Mouse (Mus musculus) ES-E14 (cell line): ENCODE data around the gene Art4. TPM values are rescaled to one million over a fixed set of nuclear protein-coding genes. Genes with fewer than 3 reads are reported as not detected.

Source experiments
- DNase-seq: peaks from one replicate; pipeline ENCODE4 v3.0.0-alpha.2; 2013; ENCODE audit warnings: low read depth, low spot score
- H3K27ac ChIP-seq: 2 replicates; pipeline ENCODE4 v1.5.1; 2012; ENCODE audit warnings: low read depth, mild to moderate bottlenecking, low read length, moderate library complexity, mixed read lengths; ENCODE audit not compliant: poor library complexity, insufficient read depth, severe bottlenecking
- H3K36me3 ChIP-seq: 2 replicates; pipeline ENCODE4 v1.6.1; 2012; ENCODE audit warnings: mild to moderate bottlenecking, low read length, moderate library complexity, mixed read lengths; ENCODE audit not compliant: control insufficient read depth, poor library complexity, insufficient read depth, severe bottlenecking
- H3K4me1 ChIP-seq, 2 experiments: fragments of 150-350 bp in 1 of 2; sonication (generic) in 1 of 2; 2 replicates each; pipeline ENCODE4 v1.6.1; 2012; ENCODE audit warnings: low read length in 2 of 2, mild to moderate bottlenecking in 1 of 2, mixed read lengths in 1 of 2; ENCODE audit not compliant: control insufficient read depth in 2 of 2, insufficient read depth in 2 of 2, poor library complexity in 1 of 2
- H3K4me3 ChIP-seq, 2 experiments: fragments of 150-350 bp in 1 of 2; sonication (generic) in 1 of 2; 2 replicates each; pipeline ENCODE4 v1.5.1; 2012; ENCODE audit warnings: low read length in 2 of 2, low read depth in 1 of 2, mild to moderate bottlenecking in 1 of 2, mixed read lengths in 1 of 2; ENCODE audit not compliant: insufficient read depth in 1 of 2, poor library complexity in 1 of 2, severe bottlenecking in 1 of 2
- H3K9ac ChIP-seq: 2 replicates; pipeline ENCODE4 v1.6.1; 2012; ENCODE audit warnings: low read depth, mild to moderate bottlenecking, low read length, mixed read lengths; ENCODE audit not compliant: poor library complexity, insufficient read depth, severe bottlenecking
- H3K9me3 ChIP-seq: fragments of 150-350 bp; sonication (generic); 2 replicates; pipeline ENCODE4 v1.6.1; 2012; ENCODE audit warnings: low read depth, mild to moderate bottlenecking, low read length; ENCODE audit not compliant: control insufficient read depth, insufficient read depth
- CHD2 ChIP-seq: IDR thresholded peaks from 2 replicates; pipeline ENCODE4 v1.6.1; 2014; ENCODE audit warnings: mild to moderate bottlenecking, low read depth, low read length, inconsistent platforms
- HCFC1 ChIP-seq: IDR thresholded peaks from 2 replicates; pipeline ENCODE4 v1.6.1; 2012; ENCODE audit warnings: low read length, inconsistent platforms, borderline replicate concordance; ENCODE audit not compliant: insufficient read depth
- MAFK ChIP-seq: IDR thresholded peaks from 2 replicates; pipeline ENCODE4 v1.6.1; 2014; ENCODE audit warnings: mild to moderate bottlenecking, low read depth, low read length, inconsistent platforms; ENCODE audit not compliant: insufficient read depth
- ZC3H11A ChIP-seq: IDR thresholded peaks from 2 replicates; pipeline ENCODE4 v1.6.1; 2012; ENCODE audit warnings: low read depth, mild to moderate bottlenecking, inconsistent platforms, low read length, borderline replicate concordance
- ZNF384 ChIP-seq: IDR thresholded peaks from 2 replicates; pipeline ENCODE4 v1.6.1; 2012; ENCODE audit warnings: low read depth, low read length, inconsistent platforms
- in situ Hi-C, 2 experiments: fragments of 600-800 bp; cut with MboI; formaldehyde crosslinking; loops; one replicate each; pipeline ENCODE4 v1.15.1; 2025; ENCODE audit warnings: low sequenced_read_pairs in 2 of 2, inconsistent platforms in 1 of 2; ENCODE audit not compliant: unreplicated experiment in 2 of 2
- total RNA-seq: library from RNA; depleted of rRNA; stranded (reverse); fragments of 300-350 nt; gene quantifications from 2 replicates; pipeline ENCODE4 v1.2.3, GENCODE M21; 2012

Gene Art4
- total RNA-seq, 1 experiment: not detected

DNA sequence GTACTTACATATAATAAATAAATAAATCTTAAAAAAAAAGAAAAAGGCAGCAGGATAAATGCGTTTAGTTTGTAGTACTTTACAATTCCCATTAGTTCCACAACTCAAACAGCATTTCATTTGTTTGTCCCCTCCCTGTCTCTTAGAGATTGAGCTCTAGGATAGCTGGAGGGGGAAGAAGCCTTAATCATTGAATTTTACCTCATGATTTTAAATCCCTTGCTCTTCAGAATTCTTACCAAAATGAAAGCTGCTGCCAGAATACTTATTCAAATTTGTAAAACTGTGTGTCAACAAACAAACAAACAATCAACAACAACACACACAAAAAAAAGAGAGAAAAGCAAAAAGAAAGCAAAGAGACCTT lies 52.1 kb downstream of the Art4 start:
- in situ Hi-C loops: no loop called here
- TF ChIP-seq HCFC1 (no peak), MAFK (no peak), ZNF384 (no peak), CHD2 (no peak)
- H3K4me3 ChIP-seq: no peak overlapping the region
- H3K27ac ChIP-seq: no peak overlapping the region
- peaks cover 4 to 9% of the 10 kb centered on the region in 2 experiments; a peak in 2 of 4 replicates for H3K4me1 ChIP-seq
- no peak for DNase-seq
- peaks cover 6% of the 10 kb centered on the region; the same call in 1 of the 2 replicates for H3K36me3 ChIP-seq
- H3K9me3 ChIP-seq: no peaks in the 10 kb centered on the region
- no peak overlapping the region for H3K9ac ChIP-seq

DNA sequence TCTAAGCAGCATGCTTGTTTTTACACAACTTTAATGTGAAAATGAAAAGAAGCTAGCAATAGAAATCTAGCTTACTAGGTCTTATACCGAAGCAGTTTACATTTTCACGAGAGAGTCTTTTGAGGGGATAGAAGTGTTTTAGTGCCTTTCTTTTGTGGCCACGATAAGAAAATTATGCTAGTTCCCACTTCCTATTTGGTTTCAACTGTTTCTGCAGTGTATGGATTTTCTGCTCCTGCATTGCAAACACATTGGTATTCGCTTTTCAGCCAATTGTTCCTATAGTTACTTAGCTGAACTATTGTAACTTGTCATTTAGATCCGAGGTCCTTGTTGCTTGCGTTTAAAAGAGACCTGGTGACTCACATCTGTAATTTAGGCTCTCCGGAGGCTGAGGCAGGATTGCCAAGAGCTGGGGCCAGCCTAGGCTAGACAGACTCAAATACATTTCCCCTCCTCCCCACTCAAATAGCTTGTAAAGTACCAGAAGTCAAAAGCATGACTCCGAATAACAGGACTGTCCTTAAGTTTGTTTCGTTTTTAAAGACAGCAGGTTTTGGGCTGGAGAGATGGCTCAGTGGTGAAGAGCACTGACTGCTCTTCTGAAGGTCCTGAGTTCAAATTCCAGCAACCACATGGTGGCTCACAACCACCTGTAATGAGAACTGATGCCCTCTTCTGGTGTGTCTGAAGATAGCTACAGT lies 52.7 kb downstream of the Art4 start:
- no peak for TF ChIP-seq MAFK
- TF ChIP-seq ZC3H11A: no peak
- no peak for TF ChIP-seq HCFC1
- no peak for TF ChIP-seq ZNF384
- no peak for TF ChIP-seq CHD2
- DNase-seq: no peak
- Histone ChIP-seq H3K9me3 (no peaks in the 10 kb centered on the region), H3K4me1 (peaks cover 4 to 7% of the 10 kb centered on the region in 2 experiments; a peak in 1 of 4 replicates), H3K27ac (no peak overlapping the region), H3K36me3 (peaks cover 3% of the 10 kb centered on the region; the same call in 1 of the 2 replicates), H3K4me3 (peak overlapping the region; percentile 14 to 23; a peak in 2 of 4 replicates), H3K9ac (no peak overlapping the region)
- in situ Hi-C loops: no loop called here

DNA sequence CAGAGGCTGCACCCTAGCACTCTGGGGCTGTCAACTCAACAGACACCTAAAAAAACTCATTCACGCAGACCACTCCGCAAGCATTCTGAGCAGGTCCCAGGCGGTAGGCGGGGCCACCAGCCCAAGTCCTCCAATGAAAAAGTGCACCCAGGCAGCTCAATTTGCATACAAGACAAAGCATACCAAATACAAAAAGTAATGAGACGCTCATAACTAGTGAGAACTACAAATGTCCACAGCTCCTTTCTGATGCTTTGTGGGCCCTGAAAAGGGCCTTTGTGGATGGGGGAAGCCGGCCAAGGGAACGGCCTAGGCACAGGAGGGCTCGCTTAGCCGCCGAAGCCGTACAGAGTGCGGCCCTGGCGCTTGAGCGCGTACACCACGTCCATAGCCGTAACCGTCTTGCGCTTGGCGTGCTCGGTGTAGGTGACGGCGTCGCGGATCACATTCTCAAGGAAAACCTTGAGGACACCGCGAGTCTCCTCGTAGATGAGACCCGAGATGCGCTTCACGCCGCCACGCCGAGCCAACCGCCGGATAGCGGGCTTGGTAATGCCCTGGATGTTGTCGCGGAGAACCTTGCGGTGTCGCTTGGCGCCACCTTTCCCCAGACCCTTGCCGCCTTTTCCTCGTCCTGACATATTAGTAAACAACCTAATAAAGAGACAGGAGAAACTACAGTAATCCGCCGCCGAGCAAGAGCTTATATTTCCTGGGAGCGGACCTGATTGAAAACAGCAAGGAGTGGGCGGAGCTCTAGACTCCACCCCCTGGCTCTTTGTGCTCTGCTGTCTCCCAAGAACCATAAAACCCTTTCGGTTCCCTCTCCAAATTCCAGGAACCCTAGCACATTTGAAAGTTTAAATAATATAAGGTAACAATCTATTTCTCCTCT lies 53.5 kb downstream of the Art4 start, which contains the start of gene Hist4h4:
Gene Hist4h4, minus strand, starts transcription at position 677 of the 895 bp plus-strand sequence.
- Histone ChIP-seq H3K27ac (peak within 1 kb of the TSS; percentile 95), H3K36me3 (no peaks in the 10 kb centered on the region), H3K9me3 (no peaks in the 10 kb centered on the region), H3K9ac (peak within 1 kb of the TSS; percentile 88), H3K4me3 (peak within 1 kb of the TSS; percentile 62 to 79), H3K4me1 (peaks cover 4 to 5% of the 10 kb centered on the region in 2 experiments; a peak in 1 of 4 replicates)
- DNase-seq: peak; percentile 99
- in situ Hi-C loops: no loop called here
- TF ChIP-seq MAFK (no peak), CHD2 (peak; percentile 10; the same call in 1 of the 2 replicates), ZNF384 (0 out of 2 replicates have a peak, but pooled peaks have one; percentile 35), HCFC1 (peak; percentile 72; the same call in 1 of the 2 replicates), ZC3H11A (no peak)

DNA sequence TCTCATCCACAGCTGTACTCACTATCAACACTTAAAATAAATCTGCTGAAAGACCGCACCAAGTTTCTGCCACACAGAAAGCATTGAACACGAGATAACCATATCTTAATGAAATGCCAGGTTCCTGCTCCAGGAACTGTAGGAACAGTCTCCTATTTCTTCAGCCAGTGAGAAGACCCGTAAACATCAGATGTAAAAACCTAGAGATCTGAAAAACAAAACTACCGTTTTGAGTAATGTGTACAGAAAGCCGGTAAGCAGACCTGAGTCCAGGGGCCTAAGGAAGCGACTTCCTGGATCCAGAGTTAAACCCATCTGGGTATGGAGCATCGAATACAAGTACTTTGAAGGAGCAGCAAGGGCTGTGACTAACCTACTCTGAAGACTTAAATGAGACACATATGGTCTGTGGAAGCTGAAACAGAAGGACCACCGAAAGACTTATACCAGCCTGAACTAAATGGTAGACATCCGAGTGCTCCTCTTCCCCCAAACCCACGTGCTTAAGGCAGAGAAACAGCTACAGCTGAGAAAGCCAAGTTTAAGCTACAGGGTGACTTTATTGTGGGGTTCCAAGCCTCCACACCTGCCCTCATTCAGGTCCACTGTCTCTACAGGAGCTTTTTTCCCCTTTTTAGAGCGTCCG lies 54.3 kb downstream of the Art4 start:
- peak overlapping the region; percentile 2 to 62; a peak in 2 of 4 replicates for H3K4me3 ChIP-seq
- H3K9me3 ChIP-seq: no peaks in the 10 kb centered on the region
- no peak overlapping the region; the same call in 1 of the 2 replicates for H3K9ac ChIP-seq
- H3K27ac ChIP-seq: no peak overlapping the region; the same call in 1 of the 2 replicates
- no peak for DNase-seq
- peaks cover 4 to 5% of the 10 kb centered on the region in 2 experiments; a peak in 1 of 4 replicates for H3K4me1 ChIP-seq
- TF ChIP-seq CHD2: 0 out of 2 replicates have a peak, but pooled peaks have one; percentile 29
- TF ChIP-seq MAFK: no peak
- in situ Hi-C loops: no loop called here
- no peaks in the 10 kb centered on the region for H3K36me3 ChIP-seq
